Mouse (Mus musculus) gastrocnemius, adult 8-10 months (tissue): ENCODE data around the gene Inka2. TPM values are rescaled to one million over a fixed set of nuclear protein-coding genes. Genes with fewer than 3 reads are reported as not detected.

ENCODE experiments used
- DNase-seq, 2 experiments: peaks; one replicate each; pipeline ENCODE4 v3.0.0; 2022; ENCODE audit warnings: low spot score in 2 of 2
- total RNA-seq, 4 experiments: library from RNA; stranded (reverse); gene quantifications; 2 replicates each; pipeline ENCODE4 v1.2.4; 2022

The Inka2 gene
- total RNA-seq: 1 to 10 TPM; 2.5 to 4.4 (median 3.1) TPM

DNA sequence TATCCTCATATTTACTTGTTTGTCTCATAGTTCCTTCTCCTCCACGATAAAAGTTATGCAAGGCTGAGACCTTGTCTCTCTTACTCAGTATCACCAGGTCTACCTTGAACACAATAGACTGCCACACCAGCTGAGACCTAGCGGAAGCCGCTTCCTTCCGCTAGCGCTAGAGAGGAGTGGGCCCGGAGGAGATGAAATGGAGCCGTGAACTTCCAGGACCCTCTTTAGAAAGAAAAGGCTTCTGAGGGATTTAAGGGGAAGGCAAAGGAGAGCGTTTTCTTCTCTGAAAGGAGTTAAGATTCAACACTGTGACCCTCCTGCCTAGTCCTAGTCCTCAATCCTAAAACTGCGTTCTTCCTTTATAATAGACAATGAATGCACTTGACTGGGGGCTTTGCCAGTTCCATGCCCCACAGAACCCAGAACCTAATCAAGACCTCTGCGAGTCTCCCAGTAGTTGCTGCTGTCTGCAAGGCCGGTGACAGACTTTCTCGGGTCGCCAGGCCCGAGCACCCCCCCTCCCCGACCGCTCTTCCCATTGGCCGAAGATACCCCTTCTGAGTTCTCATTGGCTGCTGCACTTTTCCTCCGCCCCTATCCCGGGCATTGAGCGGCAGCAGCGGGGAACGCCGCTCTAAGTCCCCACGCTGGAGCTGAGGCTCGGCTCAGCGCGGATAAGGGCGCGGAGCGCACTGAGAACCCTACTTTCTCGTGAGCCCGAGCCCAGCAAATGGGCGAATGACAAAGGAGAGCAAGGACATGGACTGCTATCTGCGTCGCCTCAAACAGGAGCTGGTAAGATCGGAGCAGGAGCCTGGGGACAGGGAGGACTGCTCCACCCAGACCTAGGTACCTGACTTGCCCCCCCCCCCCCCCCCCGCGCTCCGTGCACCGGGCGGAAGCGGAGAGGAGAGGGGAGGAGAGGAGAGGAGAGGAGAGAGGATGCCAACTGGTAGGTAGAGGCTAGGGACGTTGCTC is at the start of gene Inka2:
Gene Inka2, plus strand, starts transcription at position 569 of the 978 bp plus-strand sequence.
- peak; percentile 61 to 72 for DNase-seq

DNA sequence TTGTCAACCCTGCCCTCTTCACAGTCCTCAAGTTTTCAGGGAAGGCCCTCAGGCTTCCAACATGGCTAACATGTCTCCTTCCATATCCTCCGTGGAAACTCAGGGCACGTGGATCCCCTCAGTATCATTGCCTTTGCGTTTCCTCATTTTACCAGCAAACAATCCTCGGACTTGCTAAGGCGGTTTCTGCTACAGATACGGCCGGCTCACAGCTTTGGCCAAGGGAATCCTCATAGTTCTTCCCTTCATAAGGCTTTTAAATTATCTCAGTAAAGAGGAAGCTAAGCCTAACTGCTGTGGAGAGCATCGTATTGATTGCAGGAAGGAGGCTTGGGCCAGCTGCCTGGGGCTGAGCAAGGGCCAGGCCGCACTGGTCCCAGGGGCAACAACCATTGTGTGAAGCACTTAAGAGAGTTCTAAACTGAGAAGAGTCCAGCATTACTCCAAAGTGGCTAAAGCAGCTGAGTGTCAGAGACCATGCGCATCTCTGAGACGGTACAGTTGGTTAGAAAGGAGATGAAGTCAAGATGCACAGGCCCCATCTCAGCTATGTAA is 49.3 kb upstream of the Inka2 start:
- DNase-seq: no peak

DNA sequence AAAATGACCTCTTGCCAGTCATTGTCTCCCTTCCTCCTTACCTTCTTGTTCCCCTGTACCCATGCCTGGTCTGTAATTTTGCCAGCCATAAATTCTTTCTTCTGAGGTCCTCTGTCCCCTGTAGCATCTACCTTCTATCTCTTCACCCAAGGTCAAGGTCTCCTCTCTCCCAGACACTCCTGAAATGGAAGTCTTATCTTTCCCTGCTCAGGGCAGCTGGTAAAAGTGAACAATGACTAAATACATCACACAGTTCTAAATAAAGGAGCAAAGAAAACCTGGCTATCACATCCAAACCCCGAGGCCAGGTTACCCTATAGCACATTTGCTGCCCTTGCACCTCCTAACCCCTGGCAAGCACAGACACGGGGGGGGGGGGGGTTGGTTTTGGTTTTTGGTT is 43.9 kb upstream of the Inka2 start:
- DNase-seq: no peak

DNA sequence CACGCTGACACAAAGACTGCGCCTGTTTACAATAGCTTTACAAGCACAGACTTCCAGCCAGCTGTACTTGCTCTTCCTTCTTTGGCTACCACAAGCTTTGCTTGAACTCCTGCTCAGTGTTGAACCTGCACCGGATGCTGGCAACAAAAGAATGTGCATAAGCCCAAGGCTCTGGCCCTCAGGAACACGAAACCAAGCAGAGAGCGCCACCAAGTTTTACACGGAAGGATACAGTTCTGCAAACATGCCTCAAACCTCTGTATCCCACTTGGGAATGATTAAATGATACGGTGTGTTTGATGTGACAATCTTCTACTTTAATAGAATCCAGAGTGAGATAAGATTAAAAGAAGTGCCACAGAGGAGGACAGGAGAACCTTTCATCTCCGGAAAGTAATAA is 41.4 kb upstream of the Inka2 start:
- no peak for DNase-seq

DNA sequence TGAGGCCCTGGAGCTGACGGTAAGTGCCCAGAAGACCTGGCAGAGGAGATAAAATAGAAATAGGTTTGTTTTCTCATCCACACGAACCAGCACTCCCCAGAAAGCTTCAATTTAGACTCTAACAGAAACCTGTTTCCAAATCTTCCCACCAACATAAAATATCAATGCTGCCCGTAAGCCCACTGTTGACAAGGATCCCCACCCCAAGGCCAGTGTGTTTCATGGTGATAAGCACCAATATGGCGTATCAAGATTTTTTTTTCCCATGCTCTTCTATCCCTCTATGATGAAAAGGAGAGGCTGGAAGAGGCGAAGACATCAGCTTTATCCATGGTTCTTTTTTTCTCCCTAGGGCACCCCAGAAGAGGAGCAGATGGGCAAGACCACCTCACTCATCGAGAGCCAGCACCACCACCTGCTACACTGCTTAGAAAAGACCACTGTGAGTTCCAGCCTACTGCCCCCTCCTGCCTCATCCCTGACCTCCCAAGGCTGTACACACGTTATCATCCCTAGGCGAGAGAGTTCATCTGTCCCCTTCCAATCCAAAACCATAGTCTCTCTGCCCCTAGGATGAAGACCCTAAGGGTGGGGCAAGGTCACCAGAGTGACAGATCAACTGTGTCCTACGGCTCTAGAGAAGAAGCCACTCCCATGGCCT is 39.2 kb upstream of the Inka2 start:
- DNase-seq: no peak

DNA sequence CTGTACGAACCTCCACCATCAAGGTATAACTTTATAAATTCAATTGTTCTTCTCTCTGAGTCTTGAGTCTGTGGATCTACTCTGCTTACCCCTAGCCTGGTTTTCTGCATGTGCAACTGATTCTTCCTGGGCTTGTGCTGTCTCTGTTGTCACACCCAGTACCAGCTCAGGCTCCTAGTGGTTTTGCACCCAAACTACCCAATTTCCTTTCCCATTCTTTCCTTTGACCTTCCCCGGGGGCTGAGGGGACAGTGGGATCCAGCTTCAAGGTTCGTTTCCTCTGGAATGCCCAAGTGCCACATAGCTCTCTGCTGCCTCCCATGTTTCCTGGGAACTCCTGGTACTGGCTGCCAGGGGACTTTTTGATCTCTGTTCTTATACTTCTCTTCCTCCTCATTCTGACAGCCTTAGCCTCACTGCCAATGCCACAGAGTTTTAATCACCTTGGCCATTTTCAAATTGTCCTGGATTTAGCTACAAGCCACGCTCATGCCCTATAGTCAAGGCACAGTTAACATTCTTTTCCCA is 37.3 kb upstream of the Inka2 start:
- DNase-seq: no peak

DNA sequence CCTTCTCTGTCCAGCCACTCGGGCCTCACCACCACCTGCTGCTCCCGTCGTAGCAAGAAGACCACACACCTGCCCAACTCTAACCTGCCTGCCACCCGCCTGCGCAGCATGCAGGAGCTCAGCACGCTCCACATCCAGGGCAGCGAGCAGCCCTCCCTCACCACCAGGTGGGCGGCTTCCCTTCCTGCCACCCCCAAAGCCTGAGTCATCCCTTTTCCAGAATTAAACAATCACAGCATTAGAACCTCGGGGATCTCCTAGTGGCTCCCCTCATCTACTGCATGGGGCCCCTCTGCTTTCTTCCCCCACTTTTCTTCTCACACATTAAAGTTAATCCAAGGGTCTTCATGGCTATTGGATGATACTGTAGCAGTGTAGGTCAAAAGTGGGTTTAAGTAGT is 36.2 kb upstream of the Inka2 start:
- DNase-seq: no peak

DNA sequence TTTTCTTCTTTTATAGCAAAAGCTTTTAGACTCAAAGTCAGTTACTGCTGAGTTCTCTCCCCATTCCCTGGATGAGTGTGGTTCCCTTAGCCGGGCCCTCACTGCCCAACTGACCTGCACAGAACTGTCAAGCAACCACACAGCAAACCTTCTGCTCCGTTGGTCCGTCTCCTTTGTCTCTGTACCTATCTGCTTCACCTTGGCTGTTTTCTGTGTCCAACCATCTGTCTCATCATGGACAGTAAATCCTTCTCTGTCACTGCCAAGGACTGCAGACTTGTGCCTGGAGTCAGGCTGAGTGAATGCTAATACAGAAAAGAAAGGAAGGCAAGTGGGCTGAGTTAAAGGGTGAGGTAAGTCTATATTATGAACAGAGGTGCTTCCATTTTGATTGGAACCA is 34.6 kb upstream of the Inka2 start:
- DNase-seq: no peak

DNA sequence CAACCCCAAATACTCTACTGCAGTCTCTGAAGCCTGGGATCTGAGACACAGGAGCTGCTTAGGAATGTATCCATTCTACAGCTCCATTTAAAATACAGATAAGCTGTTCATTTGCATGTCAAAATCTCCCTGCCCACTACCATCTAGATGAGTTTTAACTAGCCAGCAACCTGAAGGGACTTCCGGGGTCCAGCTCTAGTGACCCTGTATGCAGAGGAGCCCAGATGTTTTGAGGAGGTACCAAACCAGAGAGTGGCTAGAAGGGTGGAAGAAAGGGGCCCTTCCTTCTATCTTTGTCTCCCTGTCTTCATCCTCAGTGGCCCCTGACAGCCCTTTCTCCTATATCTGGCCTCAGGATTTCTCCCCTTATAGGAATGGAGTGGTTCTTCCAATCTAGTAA is 33.6 kb upstream of the Inka2 start:
- no peak for DNase-seq

DNA sequence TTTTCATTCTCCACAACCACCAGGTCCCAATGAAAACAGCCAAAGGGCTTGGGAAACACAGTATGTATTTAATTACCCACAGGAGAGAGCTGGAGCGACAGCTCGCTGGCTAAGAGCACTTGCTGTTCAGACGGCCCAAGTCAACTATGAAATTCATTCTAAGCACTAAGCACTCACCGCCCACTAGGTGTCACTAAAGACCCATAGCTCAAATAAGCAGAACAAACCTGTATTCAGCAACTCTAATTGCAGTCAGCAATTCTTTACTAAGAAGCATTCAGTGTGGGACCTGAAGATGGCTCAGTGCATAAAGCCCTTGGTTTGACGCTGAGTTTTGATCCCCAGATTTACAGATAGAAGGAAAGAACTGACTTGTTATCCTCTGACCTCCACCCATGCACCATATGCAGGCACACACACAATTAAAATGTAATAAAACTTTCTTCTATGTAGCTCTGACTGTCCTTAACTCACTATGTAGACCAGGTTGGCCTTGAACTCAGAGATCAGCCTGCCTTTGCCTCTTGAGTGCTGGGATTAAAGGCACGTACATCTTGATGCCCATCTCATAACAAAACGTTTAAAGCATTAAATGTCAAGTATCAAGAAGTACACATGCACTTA is 29.7 kb upstream of the Inka2 start:
- DNase-seq: peak; percentile 25 to 31

DNA sequence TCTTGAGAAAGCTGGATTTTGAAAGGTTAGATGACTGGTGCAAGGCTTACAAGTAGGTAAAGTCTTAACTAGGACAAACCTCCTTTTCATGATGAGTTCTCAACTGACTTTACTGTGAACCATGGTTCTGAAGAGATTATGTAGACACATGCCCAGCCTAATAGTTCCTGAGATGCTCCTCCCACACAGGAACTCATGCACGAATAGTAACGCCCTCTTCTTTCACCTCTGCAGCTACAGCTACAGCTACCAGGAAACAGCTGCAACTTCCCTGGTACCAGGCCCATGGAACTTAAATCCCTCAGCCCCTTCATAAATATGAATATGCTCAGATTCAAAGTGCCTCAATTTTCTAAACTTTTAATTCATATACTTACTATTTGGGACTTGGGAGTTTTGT is 28.5 kb upstream of the Inka2 start:
- DNase-seq: no peak

DNA sequence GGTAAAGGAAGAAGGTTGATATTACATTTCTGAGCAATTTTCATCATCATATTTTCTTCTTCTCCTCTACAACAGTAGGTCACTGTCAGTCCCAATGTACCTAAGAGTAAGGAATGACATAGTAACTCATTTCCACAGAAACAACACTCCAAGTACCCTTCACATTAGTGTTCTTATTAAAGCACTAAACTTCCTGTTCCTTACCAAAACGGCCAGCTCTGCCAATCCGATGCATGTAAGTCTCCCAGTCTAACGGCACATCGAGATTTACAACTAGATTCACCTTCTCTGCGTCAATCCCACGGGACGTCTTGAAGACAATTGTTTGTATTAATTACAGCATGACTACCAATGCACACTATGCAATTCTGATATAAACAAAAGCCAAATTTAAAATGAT is 24.1 kb upstream of the Inka2 start:
- no peak for DNase-seq

DNA sequence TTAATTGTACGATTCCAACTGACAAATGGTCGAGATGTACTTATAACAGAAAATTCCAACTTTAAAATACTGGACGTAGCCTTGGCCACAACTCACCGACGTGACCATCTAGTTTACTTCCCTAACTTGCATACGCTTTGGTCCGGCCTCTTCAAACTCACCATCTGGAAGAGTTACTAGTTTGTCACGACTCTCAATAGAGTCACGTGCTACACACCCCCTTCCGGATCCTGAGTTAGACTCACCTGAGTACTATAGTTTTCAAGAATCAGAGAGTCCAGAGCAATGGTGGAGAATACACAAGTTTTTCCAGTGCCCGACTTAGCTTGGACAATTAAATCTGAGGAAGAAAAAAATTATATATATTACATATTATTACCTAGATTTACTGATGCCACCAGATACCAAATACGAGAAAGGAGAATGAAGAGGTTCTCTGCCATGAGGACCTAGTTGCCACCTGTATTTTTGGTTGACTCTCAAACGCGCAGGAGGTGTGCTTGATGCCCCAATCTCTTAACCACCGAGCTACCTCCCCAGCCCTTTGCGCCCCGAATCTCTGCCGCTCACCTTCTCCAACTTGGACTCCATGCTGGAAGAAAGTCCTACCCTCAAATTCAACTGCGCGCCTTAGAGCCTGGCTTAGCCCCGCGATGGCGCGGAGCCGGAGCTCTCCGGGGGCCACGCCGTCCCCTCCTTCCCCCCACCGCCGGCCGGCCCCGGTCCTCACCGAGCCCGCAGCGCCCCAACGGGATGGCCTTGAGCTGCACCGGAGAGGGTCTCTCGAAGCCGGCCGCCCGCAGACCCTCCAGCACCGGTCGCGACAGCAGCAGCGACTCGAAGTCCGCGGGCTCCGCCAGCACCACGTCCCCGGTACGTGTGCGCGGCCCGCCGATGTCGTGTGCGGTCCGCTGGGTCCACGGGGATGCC is 17.7 kb upstream of the Inka2 start:
- no peak for DNase-seq

DNA sequence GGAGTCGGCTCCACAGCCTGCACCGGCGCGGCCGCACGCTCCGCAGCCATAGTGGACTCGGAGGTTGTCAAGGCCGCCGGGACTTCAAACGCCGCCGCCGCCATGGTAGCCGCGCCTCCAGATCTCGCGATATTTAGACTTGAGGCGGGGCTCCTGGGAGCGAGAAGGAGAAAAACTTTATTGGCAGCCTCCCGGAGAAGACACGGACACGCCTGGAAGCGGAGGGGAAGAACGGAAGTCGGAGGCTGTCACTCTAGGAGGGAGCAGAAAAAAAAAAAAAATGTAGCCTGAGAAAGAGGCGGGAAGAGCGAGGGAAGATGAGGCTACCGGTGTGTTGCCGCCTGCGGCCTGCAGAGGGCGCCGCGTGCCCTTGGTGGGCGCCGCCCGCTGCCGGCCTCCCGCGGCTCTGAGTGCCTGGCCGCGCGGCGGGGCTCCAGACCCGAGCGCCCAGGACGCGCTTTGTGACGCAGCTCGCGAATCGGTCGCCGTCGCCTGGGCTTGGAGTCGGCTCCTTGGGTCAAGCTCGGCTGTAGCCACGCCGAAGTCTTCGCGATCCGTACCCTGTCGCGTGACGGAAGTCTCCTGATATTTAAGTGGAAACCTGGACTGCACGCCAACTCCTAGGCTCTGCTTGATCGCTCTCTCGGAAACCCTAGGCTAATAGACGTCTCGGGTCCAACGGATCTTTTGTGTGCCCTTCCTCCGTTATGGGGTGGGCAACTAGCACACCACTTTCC is 16.9 kb upstream of the Inka2 start, which contains the start of gene Ddx20:
Gene Ddx20, minus strand, starts transcription at position 251 of the 737 bp plus-strand sequence.
- DNase-seq: peak; percentile 89 to 92

DNA sequence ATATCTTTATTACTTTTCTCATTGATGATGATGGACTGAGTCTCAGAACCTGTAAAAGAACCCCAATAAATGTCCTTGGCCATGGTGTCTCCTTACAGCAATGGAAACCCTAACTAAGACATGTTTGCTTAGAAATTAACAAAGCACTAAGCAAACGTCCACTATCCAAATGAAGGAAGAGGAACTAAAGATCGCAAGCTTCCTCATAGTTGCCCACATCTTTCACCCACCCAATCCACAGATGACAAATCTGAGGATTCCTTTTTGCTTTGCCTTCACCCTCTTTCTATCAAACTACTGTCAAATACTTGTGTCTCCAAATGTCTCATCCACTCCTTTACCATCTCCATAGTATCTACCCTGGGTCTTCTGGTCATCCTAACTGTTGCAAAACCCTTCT is 15.9 kb upstream of the Inka2 start:
- no peak for DNase-seq

DNA sequence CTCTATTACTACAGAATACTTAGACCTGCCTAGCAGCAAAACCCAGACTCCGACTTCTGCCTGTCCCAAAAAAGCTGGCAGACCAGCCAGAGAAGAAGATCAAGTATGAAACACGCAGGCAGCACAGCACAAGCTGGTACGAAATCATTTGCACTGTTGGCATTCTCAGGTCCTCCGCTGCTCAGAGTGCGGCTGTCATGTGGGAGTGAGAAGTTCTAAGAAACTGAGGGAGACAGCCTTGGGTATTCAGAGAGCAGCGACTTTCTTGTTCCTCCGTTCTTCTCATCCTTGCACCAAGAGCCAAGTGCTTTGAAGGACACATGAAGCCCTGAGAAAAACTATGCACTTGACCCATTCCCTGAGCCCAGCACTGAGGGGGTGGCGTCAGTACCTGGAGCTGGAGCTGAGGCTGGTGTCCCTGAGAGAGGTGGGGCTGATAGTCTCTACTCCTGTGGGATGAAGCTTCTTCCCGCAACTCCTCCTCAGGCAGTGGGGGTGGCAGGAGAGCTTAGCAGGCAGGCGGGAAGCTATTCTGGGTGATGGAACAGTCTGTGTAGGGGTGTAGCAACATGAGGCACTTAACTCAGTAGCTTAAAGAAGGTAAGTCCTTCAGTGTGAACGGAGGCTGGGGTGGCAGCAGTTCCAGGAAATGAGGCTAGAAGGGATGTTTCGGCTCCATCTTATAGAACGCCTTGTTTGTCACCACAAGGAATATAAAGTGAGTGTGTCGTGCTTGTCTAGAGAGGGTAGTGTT is 10.9 kb upstream of the Inka2 start:
- DNase-seq: no peak

DNA sequence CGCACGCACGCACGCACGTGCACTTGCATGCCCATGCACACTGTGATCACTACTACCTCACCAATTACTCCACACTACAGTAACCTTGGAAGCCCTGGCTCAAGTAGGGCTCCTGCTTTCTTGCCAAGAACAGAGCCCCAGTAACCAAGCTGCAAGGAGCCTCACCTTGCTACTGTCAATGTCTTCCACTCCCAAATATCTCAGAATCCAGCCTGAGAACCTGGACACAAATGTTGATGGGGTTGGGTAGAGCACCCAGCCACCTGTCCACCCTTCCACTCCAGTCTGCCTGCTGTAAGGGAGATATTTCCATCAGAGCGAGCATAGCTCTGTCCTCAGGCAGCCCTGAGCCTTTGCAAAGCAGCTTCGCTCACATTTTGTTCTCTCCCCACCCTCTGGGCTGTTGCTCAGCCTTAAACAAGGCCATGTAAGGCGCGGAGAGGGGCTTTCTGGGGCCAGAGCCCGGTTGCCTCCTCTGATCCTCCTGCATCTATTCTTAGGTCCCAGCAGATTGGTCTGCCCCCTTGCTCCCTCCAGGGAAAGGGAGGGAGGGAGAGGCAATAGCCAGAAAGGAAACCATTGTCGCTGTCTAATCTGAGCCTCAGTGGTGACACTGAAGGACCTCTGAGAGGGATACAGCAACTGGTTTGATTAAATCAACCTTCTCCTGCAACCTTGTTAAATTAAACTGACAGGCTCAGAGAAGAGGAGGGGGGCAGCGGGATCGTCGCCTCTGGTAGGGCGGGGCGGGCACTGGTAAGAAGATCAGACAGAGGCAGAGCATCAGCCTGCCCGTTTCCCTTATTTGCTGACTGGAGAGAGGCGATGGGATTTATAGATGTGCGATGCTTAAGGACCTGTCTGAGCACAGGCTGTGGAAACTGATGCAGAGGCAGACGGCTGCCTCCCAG is 8.7 kb upstream of the Inka2 start:
- DNase-seq: no peak
